Mouse (Mus musculus) intestine, embryonic 16.5 days (tissue): ENCODE data around the gene Amz2. TPM values are rescaled to one million over a fixed set of nuclear protein-coding genes. Genes with fewer than 3 reads are reported as not detected.

ENCODE experiments used
- ATAC-seq: fragments of 200-750 bp; cut with Nextera tagmentation; 2 replicates; pipeline ENCODE4 v1.8.0; 2017; ENCODE audit warnings: moderate TSS enrichment, moderate library complexity
- H3K27ac ChIP-seq: fragments of 300-500 bp; sonication (generic); 2 replicates; pipeline ENCODE4 v1.5.1; 2014; ENCODE audit warnings: mild to moderate bottlenecking, low read length
- H3K27me3 ChIP-seq: fragments of 300-500 bp; sonication (generic); replicated peaks from 2 replicates; pipeline ENCODE4 v1.6.1; 2014; ENCODE audit warnings: low read length, control low read depth, mixed read lengths; ENCODE audit not compliant: control insufficient read depth, insufficient read depth
- H3K36me3 ChIP-seq: fragments of 300-500 bp; sonication (generic); 2 replicates; pipeline ENCODE4 v1.6.1; 2014; ENCODE audit warnings: low read length, control low read depth; ENCODE audit not compliant: control insufficient read depth, insufficient read depth
- H3K4me1 ChIP-seq: fragments of 300-500 bp; sonication (generic); 2 replicates; pipeline ENCODE4 v1.6.1; 2014; ENCODE audit warnings: low read length, control low read depth, mixed read lengths; ENCODE audit not compliant: control insufficient read depth, insufficient read depth
- H3K4me2 ChIP-seq: fragments of 300-500 bp; sonication (generic); 2 replicates; pipeline ENCODE4 v1.6.1; 2014; ENCODE audit warnings: low read depth, low read length, control low read depth
- H3K4me3 ChIP-seq: fragments of 300-500 bp; sonication (generic); 2 replicates; pipeline ENCODE4 v1.5.1; 2014; ENCODE audit warnings: mild to moderate bottlenecking, low read length
- H3K9ac ChIP-seq: fragments of 300-500 bp; sonication (generic); 2 replicates; pipeline ENCODE4 v1.6.1; 2014; ENCODE audit warnings: low read depth, low read length
- H3K9me3 ChIP-seq: fragments of 300-500 bp; sonication (generic); 2 replicates; pipeline ENCODE4 v1.6.1; 2016; ENCODE audit warnings: low read length, control low read depth; ENCODE audit not compliant: control insufficient read depth
- WGBS: fragments of 180-500 bp; shearing (Covaris S2); extraction: QIAGEN DNeasy Blood & Tissue Kit; methylation state at CpG from one replicate; pipeline ENCODE4 v1.1.7; 2014; 5-methylcytosine and 5-hydroxymethylcytosine counted together
- microRNA-seq: library from miRNA; unstranded; fragments of <30 nt; microRNA quantifications from one replicate; pipeline ENCODE4, GENCODE M21; 2016
- polyA plus RNA-seq: library from polyadenylated mRNA; unstranded; fragments of >200 nt; fragmentation: Nextera tagmentation; extraction: Ambion mirVana; gene quantifications from 2 replicates; pipeline ENCODE4 v1.2.1, GENCODE M21; 2015

Amz2 gene
- polyA plus RNA-seq, 1 experiment from 2014 or later, result 39.1 TPM

DNA sequence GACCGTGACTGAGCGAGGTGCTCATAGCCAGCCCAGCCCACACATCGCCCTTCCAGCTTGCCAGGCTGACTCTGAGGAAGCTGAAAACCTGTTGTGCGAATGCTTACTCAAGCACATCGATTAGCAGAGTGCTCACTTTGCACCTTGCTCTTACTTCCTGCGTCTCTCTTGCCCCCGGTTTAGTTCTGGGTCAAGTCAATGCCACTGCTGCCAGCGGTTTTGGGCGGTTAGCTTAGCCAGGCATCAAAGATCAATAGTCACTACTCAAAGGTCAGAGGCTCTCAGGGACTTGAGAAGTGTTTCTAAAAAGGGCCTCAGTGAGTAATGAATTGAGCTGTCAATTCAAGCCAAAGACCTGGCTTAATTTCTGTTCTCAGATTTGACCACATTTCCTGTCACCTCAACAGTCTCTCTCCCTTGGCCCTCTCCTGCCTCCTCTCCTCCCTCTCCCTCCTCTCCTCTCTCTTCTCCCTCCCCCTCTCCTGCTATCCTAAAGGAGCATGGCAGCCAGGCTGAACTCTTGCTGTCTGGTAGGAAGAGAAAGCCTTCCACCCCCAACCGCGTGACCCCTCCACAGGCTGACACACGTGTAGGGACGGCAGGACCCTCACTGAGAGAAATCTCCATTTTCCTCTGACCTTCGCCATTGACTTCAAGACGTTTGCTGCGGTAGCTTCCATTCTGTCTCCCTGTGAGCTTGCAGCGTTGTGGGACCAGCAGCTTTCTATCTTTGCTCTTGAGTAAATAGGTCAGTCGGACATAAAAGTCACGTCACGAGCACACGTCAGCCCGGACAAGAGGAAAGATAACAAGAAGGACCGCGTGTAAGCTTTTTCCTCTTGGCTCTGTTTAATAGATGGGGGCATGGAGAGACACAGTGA lies 69.4 kb downstream of the Amz2 start:
- 50% methylated on average over 24 of the region's 24 CpGs for WGBS
- Histone ChIP-seq H3K36me3 (no peaks in the 10 kb centered on the region), H3K4me1 (peaks cover 21% of the 10 kb centered on the region), H3K9ac (no peak overlapping the region), H3K27me3 (no peaks in the 10 kb centered on the region), H3K27ac (peak overlapping the region; percentile 49; the same call in 1 of the 2 replicates), H3K9me3 (no peaks in the 10 kb centered on the region), H3K4me3 (no peak overlapping the region), H3K4me2 (no peak overlapping the region)
- peak; percentile 40 for ATAC-seq

DNA sequence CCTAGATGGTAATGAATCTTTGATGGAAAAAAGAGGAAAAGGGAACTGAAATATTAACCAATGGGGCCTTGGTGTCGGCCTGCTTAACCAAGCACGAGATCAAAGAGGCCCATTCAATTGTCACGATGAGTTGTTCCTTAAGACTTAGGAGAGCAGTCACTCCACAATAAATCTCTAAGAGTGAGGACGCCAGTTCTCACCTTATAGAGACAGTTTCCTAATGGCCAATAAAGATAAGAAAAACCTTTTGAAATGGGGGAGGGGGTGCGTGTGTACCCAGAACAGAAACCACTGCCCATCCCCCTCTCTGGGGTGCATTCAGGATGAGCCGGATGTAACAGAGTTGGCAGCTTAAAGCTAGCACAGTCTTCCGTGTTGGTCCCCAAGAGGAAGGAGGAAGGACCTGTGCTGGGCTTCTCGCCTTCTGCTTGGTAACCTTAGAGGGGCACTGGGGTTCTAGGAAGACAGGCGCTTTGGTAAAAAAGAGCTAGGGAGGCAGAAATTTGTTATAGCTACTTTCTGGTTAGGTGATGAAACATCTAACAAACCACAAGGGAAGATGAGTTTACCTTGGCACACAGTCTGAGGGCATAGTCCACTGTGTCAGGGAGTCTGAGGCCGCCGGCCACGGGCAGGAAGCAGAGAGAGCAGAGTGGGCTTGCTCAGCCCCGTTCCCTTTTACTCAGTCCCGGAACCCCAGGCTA lies 70.2 kb downstream of the Amz2 start:
- Histone ChIP-seq H3K4me2 (no peak overlapping the region), H3K36me3 (no peaks in the 10 kb centered on the region), H3K27me3 (no peaks in the 10 kb centered on the region), H3K27ac (peak overlapping the region; percentile 49; the same call in 1 of the 2 replicates), H3K9me3 (no peaks in the 10 kb centered on the region), H3K4me1 (peaks cover 21% of the 10 kb centered on the region), H3K4me3 (no peak overlapping the region), H3K9ac (no peak overlapping the region)
- peak; percentile 55 for ATAC-seq
- WGBS, result 28% methylated on average over 14 of the region's 14 CpGs

DNA sequence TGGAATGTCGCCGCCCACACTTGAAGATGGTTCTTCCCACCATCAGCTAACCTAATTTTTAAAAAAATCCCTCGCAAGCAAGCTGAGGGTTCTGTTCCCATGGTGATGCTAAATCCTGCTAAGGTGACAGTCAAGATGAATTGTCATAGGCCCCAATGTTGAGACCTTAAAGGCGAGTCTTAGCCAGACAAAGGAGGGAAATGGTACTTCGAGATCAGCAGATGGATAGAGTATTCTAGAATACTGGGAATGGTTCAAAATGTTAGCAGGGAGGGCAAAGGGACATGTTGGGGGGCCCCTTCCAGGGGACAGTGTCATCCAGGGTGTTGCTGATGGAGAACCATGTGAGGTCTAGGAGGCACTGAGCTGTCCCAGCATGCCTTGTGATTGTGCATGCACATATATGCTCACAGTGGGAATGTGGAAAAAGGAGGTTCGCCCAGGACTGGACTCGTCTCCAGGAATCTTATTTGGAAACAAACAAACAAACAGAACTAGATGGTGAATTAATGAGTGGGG lies 70.8 kb downstream of the Amz2 start:
- Histone ChIP-seq H3K9me3 (no peaks in the 10 kb centered on the region), H3K27me3 (no peaks in the 10 kb centered on the region), H3K36me3 (no peaks in the 10 kb centered on the region), H3K9ac (no peak overlapping the region), H3K4me3 (no peak overlapping the region), H3K27ac (0 out of 2 replicates have a peak overlapping the region, but pooled peaks have one; percentile 49), H3K4me2 (no peak overlapping the region), H3K4me1 (peaks cover 21% of the 10 kb centered on the region)
- WGBS, result 75% methylated on average over 7 of the region's 7 CpGs
- no peak for ATAC-seq

DNA sequence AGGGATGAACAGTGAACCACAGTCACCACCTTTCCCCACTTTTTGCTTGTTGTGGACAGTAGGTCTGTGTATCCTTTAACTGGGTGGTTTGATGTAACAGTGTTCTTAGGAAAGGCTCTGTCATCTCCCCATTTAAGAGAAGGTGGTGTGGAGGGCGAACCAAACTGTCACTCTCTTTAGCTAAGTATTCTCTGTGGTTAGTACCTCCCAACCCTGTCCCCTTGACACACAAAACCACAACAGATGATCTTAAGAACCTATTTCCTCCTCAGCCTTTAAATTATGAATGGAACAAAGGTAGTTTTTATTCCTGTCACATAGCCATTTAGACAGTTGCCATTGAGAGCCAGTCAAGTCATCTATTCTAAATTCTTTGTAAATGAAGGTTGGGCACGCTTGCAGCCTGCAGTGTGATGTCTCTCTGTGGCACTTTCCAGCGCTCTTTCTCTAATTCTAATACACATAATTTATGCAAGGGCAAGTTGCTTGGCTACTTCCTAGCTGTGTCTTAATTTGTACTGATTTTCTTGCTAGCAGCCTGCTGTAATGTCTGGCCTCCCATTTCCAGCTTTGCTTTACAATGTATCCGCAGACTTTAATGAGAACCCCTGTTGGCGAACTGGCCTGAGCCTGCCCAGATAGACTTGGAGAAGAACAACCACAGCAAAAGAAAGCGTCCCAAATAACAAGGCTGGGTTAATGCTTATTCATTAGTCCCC lies 71.4 kb downstream of the Amz2 start:
- H3K4me2 ChIP-seq, result no peak overlapping the region
- peaks cover 21% of the 10 kb centered on the region for H3K4me1 ChIP-seq
- H3K4me3 ChIP-seq, result no peak overlapping the region
- ATAC-seq, result no peak
- no peaks in the 10 kb centered on the region for H3K36me3 ChIP-seq
- WGBS, result 77% methylated on average over 6 of the region's 6 CpGs
- no peaks in the 10 kb centered on the region for H3K9me3 ChIP-seq
- H3K27ac ChIP-seq, result no peak overlapping the region
- H3K9ac ChIP-seq, result no peak overlapping the region
- no peaks in the 10 kb centered on the region for H3K27me3 ChIP-seq

DNA sequence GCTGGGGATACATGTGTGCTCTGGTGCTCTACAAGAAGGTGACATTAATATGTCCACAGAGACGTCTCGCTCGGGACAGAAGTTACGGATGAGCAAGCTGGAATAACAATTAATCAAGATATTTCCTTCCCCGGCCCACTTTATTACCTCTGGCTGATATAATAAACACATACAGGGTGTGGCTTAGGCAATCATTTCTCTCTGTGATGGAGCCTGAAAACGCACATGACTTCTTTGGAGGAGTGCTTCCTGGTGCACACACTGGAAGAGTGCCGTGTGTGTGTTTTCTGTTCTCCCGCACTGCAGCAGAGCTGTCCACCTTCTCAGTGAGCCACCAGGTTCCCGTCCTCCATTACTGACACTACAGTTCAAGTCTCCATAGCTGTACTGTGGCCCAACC lies 72.2 kb downstream of the Amz2 start:
- peaks cover 21% of the 10 kb centered on the region for H3K4me1 ChIP-seq
- peak overlapping the region; percentile 78 for H3K27ac ChIP-seq
- peak; percentile 80 for ATAC-seq
- no peaks in the 10 kb centered on the region for H3K9me3 ChIP-seq
- no peaks in the 10 kb centered on the region for H3K27me3 ChIP-seq
- no peak overlapping the region for H3K4me2 ChIP-seq
- H3K4me3 ChIP-seq, result no peak overlapping the region
- WGBS, result 49% methylated on average over 9 of the region's 9 CpGs
- no peaks in the 10 kb centered on the region for H3K36me3 ChIP-seq
- 0 out of 2 replicates have a peak overlapping the region, but pooled peaks have one; percentile 4 for H3K9ac ChIP-seq

DNA sequence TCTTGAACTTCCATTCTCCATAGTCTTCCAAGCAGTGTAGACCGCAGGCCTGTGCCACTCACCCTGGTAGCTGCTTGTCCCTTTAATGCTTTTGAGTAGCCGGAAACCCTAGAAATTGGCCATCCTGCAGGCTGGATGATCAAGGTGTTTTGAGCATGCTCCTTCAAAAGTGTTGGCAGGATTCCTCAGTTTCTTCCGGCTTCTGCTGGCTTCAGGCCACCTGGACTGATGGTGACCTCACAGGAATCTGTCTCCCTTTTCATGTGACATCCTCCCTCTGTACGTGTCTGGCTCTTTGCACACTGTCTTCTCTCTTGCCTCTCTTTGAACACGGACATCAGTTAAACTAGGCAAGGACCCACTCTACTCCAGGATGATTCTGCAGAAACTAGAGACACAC lies 74.5 kb downstream of the Amz2 start:
- Histone ChIP-seq H3K27ac (no peak overlapping the region), H3K27me3 (no peaks in the 10 kb centered on the region), H3K36me3 (no peaks in the 10 kb centered on the region), H3K4me2 (no peak overlapping the region), H3K9me3 (no peaks in the 10 kb centered on the region), H3K9ac (no peak overlapping the region), H3K4me1 (peaks cover 18% of the 10 kb centered on the region), H3K4me3 (no peak overlapping the region)
- WGBS, result 76% methylated on average over 5 of the region's 5 CpGs
- ATAC-seq, result no peak

Small RNAs within 50 kb of the gene (microRNA-seq; reads per million reads assigned to microRNA genes)
- gene Gm25540, result not detected

Other genes starting within 250 kb of the Amz2 start
- 3.5 and 3.8 TPM in 2 replicates for gene Rgs9, start 127.8 kb upstream of the Amz2 start, polyA plus RNA-seq
- gene Gna13, start 63.1 kb upstream of the Amz2 start, polyA plus RNA-seq, result 36.1 and 39.6 TPM in 2 replicates
- not detected in 2 replicates for gene 9930022D16Rik, start 12.0 kb upstream of the Amz2 start, polyA plus RNA-seq
- 3.1 and 4.6 TPM in 2 replicates for gene Arsg, start 47.4 kb downstream of the Amz2 start, polyA plus RNA-seq
- 26.6 and 33.9 TPM in 2 replicates for gene Slc16a6, start 47.7 kb downstream of the Amz2 start, polyA plus RNA-seq
- 27.3 and 27.5 TPM in 2 replicates for gene Wipi1, start 186.0 kb downstream of the Amz2 start, polyA plus RNA-seq
- 250 and 256 TPM in 2 replicates for gene Prkar1a, start 223.5 kb downstream of the Amz2 start, polyA plus RNA-seq